18 mouse cellular contexts compared by ENCODE assay signal in the genomic region with DNA sequence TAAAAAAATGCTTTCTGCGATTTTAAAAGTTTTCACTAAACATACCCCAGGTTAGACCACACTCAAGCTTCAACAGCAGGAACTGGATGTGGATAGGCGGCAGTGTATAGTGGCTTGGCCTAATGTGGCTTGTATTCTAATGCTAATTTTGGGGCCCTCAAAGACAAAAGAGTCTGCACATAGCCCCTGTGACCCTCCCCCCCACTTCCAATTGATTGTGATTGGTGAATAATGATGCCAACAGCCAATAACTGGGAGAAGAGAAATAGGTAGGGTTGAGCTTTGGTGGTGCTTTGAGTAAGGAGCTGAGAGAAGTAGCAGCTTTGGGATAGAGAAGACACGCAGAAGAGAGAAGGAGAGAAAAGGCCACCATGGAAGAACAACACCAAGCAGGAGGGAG.
"Had no signal": no experiment of that assay in that cellular context is flagged by ENCODE, and none has a peak within 500 bp of the region (broad histone marks: within the 10 kb centered on the region; RNA-seq: fewer than 3 reads in every experiment).

No protein-coding gene starts in this region.

- H3K36me3 ChIP-seq: midbrain, embryonic 10.5 days; midbrain, embryonic 12.5 days; neural tube, embryonic 13.5 days; neural tube, embryonic 15.5 days had no signal

- DNase-seq: lung, adult 18-20 months; lung, embryonic 14.5 days; lung, postnatal 10 days; lung, postnatal 4 days; midbrain, embryonic 14.5 days; retina, postnatal 1 day; right cerebral cortex, adult 18-20 months; right cerebral cortex, postnatal 25 days; right cerebral cortex, postnatal 4 days; spleen, adult 18-20 months; thymus, adult 18-20 months; thymus, postnatal 25 days; thymus, postnatal 4 days had no signal

- H3K4me3 ChIP-seq: midbrain, embryonic 10.5 days; midbrain, embryonic 12.5 days; neural tube, embryonic 13.5 days; neural tube, embryonic 15.5 days had no signal

- H3K4me2 ChIP-seq: lung, embryonic 14.5 days; midbrain, embryonic 12.5 days; neural tube, embryonic 13.5 days; neural tube, embryonic 15.5 days had no signal

- ATAC-seq: midbrain, embryonic 16.5 days had no signal

- H3K9me3 ChIP-seq: midbrain, embryonic 10.5 days; midbrain, embryonic 12.5 days; neural tube, embryonic 13.5 days; neural tube, embryonic 15.5 days had no signal

- H3K4me1 ChIP-seq: midbrain, embryonic 10.5 days; midbrain, embryonic 12.5 days; neural tube, embryonic 13.5 days; neural tube, embryonic 15.5 days had no signal

- H3K27me3 ChIP-seq: midbrain, embryonic 12.5 days; neural tube, embryonic 13.5 days; neural tube, embryonic 15.5 days had no signal

- H3K27ac ChIP-seq: midbrain, embryonic 10.5 days; midbrain, embryonic 12.5 days; neural tube, embryonic 13.5 days; neural tube, embryonic 15.5 days had no signal

- H3K9ac ChIP-seq: lung, embryonic 14.5 days; midbrain, embryonic 12.5 days; neural tube, embryonic 13.5 days; neural tube, embryonic 15.5 days had no signal
